Mouse (Mus musculus): ENCODE measurements around the gene Sart3.
A peak's percentile ranks its signal among the peaks of the same experiment; 100 is the strongest.
"Not testable (repeated sequence)": the region's sequence is repeated elsewhere in the genome, so short reads cannot be mapped to it uniquely, and the experiment has no call there.

Gene Sart3

DNA sequence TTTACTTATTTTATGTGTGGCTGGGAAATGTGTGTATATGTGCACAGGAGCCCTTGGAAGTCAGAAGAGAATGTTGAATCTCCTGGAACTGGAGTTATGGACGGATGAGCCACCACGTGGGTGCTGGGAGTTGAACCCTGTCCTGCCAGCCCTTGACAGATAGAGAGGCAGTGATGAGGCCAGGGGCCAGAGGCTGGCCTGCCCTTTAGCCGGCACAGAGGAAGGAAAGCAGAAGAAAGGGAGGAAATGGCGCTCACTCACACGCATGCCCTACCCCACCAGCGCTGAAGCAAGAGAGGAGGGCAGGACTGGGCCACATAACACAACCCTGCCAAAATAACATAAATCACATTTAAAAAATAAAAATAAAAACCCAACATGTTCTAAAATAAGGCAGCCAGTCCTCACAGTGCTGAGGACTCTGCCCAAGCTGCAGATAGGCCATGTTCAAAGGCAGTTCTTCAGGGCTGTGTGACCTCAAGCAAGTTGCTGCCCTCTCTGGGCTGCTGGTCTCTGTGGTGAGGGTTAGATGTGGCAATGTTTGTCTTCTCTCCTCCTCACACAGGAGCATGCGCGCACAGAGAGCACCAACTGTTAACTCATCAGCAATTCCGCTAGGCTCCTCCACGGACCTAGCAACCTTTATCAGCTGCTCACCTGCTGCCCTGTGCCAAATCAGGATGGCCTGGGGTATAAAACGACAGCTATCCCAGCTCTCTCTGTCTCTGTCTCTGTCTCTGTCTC is 18.3 kb upstream of the Sart3 start:
- no peak for DNase-seq (ENCODE audit: low read depth, low spot score)

GRCm38 (mm10) chr5:113789075-113789788 is 16.9 kb upstream of the Sart3 start:
- no peak for DNase-seq (ENCODE audit: low read depth, low spot score)

DNA sequence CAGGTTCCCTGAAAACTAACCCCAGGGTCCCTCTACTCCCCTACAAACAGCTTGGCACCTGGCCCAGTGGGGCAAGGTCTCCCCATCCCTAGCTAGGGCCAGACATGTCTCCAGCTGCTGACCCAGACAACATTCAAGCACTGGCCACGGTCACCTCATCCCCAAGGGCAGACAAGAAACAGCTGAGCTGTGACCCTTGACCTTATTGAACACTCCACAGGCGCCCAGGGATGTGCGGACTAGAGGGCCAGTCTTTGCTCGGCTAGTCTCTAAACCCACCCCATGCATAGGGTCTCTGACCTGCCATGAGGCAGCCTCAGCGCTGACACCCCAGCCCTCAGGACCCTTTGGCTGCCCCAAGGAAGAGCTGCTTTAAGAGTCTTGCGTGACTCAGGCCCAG is 16.3 kb upstream of the Sart3 start:
- DNase-seq (ENCODE audit: low read depth, low spot score), result no peak

DNA sequence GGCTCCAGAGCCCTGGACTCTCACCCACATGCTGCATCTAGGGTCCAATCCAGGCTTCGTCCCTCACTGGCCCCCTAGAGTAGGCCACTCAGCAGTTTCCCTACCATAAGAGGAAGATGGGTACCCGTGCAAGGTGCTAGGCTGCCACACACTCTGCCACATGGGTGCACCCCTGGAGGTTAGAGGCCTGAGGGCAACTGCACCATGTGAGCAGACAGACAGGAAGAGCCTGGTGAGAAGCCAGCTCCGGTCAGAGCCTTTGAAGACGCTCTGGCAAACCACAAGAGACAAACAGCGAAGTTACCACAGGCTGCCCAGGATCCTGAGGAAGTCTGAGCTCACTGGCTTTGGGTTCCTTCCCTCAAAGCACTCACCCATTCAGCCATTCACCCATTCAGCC is 14.7 kb upstream of the Sart3 start:
- DNase-seq (ENCODE audit: low read depth, low spot score), result no peak

DNA sequence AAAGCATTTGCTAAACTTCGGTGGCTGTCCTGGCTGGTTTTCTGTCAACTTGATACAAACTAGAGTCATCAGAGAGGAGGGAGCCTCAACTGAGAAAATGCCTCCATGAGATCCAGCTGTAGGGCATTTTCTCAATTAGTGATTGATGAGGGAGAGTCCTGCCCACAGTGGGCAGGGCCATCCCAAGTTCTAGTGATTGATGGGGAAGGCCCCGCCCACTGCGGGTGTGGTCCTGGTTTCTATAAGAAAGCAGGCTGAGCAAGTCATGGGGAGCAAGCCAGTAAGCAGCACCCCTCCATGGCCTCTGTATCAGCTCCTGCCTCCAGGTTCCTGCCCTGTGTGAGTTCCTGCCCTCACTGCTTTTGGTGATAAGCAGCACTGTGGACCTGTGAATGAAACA is 11.8 kb upstream of the Sart3 start:
- not testable (repeated sequence) for DNase-seq (ENCODE audit: low read depth, low spot score)

DNA sequence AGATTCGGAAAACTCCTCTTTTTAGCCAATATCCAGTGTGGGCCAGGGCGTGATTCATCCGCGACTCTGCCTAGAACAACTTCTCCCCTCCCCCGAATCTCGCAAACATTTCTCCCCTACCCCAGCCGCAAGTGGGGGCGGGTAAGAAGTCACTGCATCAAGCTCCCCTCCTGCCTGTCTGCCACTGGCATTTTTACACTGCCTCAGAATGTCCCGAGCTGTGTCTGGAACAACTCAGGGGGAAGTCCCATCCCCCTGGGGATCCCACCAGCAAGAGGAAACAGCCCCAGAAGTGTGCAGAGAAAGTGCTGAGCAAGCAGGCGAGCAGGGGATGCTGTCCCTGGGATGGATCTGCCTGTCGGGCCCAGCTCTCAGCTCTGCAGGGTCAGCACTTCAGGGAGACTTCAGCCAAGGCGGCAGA is 11.3 kb upstream of the Sart3 start:
- DNase-seq (ENCODE audit: low read depth, low spot score), result no peak

- DNase-seq (ENCODE audit: low read depth, low spot score), result no peak
These were observed 10.3 kb upstream of the Sart3 start for GRCm38 (mm10) chr5:113782624-113783023.

GRCm38 (mm10) chr5:113781875-113782274 is 9.6 kb upstream of the Sart3 start:
- DNase-seq (ENCODE audit: low read depth, low spot score), result no peak

DNA sequence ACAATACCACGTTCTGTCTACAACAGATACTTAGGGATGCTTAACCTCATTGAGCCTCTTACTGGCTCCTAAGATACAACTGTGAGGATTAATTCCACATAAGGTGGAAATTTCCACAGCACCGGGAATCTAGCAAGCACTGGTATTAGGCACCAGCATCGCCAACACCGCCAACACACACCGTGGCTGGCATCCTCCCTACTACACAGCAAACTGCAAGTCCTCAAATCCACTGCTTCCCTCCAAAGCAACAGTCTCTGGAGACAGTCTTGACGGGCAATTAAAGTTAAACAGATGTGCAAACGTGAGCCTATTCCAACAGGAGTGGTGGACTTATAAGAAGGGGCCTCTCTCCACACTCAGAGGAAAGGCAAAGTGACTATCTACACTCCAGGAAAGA is 8.9 kb upstream of the Sart3 start:
- DNase-seq (ENCODE audit: low read depth, low spot score), result no peak

- no peak for DNase-seq (ENCODE audit: low read depth, low spot score)
These were observed 8.5 kb upstream of the Sart3 start for GRCm38 (mm10) chr5:113780763-113781162.

DNA sequence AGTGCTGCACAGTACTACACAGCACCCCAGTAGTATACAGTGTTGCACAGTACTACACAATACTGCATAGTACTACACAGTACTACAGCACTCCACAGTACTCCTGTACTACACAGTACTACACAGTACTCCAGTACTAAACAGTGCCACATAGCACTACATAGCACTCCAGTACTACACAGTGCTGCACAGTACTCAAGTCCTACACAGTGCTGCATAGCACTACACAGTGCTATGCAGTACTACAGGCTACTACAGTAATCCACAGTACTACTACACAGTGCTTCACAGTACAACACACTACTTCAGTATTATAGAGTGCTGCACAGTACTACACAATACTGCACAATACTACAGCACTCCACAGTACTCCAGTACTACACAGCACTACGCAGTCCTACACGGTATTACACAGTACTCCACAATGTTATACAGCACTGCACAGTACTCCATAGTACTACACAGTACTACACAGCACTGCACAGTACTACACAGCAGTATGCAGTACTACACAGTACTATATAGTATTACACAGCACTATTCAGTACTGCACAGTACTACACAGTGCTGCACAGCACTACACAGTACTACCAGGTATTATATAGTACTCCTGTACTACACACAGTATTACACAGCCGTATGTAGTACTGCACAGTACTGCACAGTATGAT is 7.9 kb upstream of the Sart3 start:
- DNase-seq (ENCODE audit: low read depth, low spot score), result no peak

- DNase-seq (ENCODE audit: low read depth, low spot score), result no peak
These were observed 7.3 kb upstream of the Sart3 start for GRCm38 (mm10) chr5:113779569-113779968.

DNA sequence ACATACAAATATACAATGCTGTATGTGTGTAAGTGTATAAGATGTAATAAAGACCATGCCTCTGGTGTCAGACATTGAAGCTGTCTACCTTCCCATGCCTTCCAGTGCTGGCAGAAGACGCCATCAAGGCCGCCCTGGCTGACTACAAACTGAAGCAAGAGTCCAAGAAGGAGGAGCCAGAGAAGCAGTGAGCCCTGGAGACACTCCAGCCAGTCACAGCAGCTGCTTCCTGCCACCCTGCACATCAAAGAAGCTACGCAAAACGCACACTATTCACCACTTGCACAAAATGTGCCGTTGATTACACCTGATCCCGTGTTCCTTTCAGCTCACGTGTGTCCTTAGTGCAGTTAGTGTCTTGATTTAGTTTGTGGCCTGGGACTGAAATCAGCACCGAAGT is 5.4 kb upstream of the Sart3 start:
- DNase-seq (ENCODE audit: low read depth, low spot score), result not testable (repeated sequence)

DNA sequence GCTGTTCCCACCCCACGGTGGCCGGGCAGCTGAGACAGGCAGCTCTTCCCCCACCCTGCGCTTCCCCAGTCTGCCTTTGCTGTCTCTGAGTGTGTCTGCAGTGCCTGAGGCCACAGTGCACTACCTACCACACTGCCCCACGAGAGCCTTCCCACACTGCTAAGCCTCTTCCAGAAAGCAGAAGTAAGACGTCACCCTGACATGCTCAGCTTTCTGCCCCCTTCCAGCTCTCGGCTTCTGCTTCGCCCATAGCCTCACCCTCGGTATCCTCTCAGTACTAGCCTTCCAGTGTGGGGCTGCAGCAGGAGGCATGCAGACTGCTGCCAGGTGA is 4.6 kb upstream of the Sart3 start:
- no peak for DNase-seq (ENCODE audit: low read depth, low spot score)

DNA sequence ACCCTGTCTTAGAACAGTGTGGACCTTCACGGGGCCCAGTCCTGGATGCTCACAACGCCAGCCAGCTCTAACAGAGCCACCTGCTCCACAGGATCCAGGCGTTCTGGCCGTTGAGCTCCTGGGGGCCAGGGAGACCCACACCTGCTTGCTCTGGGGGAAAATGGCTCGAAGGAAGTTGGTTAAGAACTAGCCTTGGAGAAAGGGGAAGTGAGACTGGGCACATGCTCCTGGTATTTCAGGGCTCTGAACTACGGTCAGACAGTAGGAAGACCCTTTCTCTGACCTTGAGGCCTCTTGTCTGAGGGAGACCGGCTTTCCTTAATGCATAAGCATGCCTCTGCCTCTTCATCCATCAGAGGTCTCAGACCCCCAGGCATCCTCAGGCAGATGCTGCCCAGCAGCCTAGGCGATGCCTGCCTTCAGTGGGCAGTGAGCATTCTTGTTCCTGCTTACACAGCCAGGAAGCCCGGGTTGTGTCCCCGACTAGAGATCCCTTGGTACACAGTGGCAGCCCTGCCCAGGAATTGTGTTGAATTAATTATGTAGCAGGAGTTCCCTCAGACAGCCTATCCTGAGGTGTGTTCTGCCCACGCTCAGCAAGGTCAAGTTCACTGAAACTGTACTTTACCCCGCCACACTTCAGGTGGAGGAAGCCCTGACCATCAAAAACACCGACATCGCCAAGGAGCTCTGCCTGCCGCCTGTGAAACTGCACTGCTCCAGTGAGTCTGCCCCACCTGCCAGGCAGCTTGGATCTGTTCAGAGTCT is 4.0 kb upstream of the Sart3 start:
- DNase-seq (ENCODE audit: low read depth, low spot score), result no peak

GRCm38 (mm10) chr5:113775585-113775984 is 3.3 kb upstream of the Sart3 start:
- DNase-seq (ENCODE audit: low read depth, low spot score), result no peak

- DNase-seq (ENCODE audit: low read depth, low spot score), result peak; percentile 12
These were observed 1.4 kb upstream of the Sart3 start for GRCm38 (mm10) chr5:113773664-113774063.

DNA sequence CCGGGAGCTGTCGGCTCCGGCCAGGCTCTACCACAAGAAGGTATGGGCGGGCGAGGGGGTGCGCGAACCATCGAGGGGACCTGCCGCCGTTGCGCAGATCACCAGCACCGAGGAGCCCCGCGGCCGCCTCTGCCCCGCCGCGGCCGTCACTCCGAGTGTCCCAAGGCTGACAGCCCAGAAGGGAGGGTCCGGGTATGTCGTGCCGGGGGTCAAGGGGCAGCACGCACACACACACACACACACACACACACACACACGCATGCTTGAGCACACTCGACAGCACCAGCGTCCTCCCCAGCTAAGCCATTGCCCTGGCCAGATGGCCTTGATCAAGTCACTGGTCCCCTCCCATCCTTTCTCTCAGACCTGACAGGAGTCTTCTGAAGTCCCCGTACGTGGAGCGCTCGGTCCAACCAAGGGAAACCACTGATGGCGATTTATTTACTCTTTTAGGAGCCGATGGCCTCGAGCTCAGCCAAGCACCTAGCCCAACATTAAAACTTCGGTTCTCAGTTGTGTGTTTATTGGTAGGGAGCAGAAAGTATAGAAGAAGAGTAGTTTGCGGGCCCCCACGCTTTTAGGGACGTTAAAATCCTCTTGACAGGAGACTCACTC is 702 bp upstream of the Sart3 start:
- DNase-seq (ENCODE audit: low read depth, low spot score), result no peak

- DNase-seq (ENCODE audit: low read depth, low spot score), result peak; percentile 82
These were observed 822 bp downstream of the Sart3 start for GRCm38 (mm10) chr5:113771213-113772162.

DNA sequence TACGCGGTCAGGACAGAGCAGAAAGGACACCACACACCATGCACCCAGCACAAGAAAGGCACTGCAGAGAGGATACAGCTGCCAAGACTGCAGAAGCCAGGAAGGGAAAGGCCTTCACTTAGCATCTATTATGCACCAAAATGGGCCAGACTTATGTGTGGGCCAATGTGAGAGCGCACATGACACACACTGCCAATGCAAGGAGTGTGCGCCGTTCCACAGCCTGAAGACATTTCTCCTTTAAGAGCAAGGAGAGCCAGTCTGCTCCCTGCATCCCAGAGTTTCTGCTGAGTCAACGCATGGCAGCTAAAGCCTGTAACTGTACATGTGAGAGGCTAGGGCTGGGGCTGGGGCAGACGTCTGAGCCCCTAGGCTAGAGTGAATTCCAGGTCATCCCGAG is 3.5 kb downstream of the Sart3 start:
- DNase-seq (ENCODE audit: low read depth, low spot score), result no peak

Measured in brain, embryonic 18.5 days (tissue).